Mouse (Mus musculus) small intestine, adult 2 months (tissue): ENCODE data around the gene Zfp36l2. TPM values are rescaled to one million over a fixed set of nuclear protein-coding genes. Genes with fewer than 3 reads are reported as not detected.
A peak's percentile ranks its signal among the peaks of the same experiment; 100 is the strongest.

Source experiments
- H3K27ac ChIP-seq: fragments of 200-500 bp; 2 replicates; pipeline ENCODE4 v1.5.1; 2012; ENCODE audit warnings: low read depth, low read length, control low read depth, inconsistent platforms; ENCODE audit not compliant: insufficient read depth
- H3K27me3 ChIP-seq: fragments of 200-500 bp; 2 replicates; pipeline ENCODE4 v1.6.1; 2012; ENCODE audit warnings: mild to moderate bottlenecking, moderate library complexity, low read length, inconsistent platforms; ENCODE audit not compliant: control insufficient read depth, insufficient read depth
- H3K36me3 ChIP-seq: fragments of 200-500 bp; 2 replicates; pipeline ENCODE4 v1.6.1; 2012; ENCODE audit warnings: mild to moderate bottlenecking, low read length, control low read depth, inconsistent platforms; ENCODE audit not compliant: control insufficient read depth, insufficient read depth
- H3K4me1 ChIP-seq: fragments of 200-500 bp; 2 replicates; pipeline ENCODE4 v1.6.1; 2012; ENCODE audit warnings: low read length, inconsistent platforms, mixed read lengths; ENCODE audit not compliant: control insufficient read depth, insufficient read depth, insufficient read length
- H3K4me3 ChIP-seq: fragments of 200-500 bp; 2 replicates; pipeline ENCODE4 v1.5.1; 2012; ENCODE audit warnings: low read depth, mild to moderate bottlenecking, control low read depth, inconsistent platforms, low read length, moderate library complexity
- CTCF ChIP-seq: fragments of 200-500 bp; IDR thresholded peaks from 2 replicates; pipeline ENCODE4 v1.5.1; 2012; ENCODE audit warnings: low read depth, mild to moderate bottlenecking, control low read depth, inconsistent platforms, low read length, moderate library complexity, mixed read lengths; ENCODE audit not compliant: insufficient replicate concordance, insufficient read length; ENCODE audit errors: extremely low read depth
- POLR2A ChIP-seq: fragments of 200-500 bp; IDR thresholded peaks from 2 replicates; pipeline ENCODE4 v1.6.1; 2012; ENCODE audit warnings: low read depth, mild to moderate bottlenecking, control low read depth, inconsistent platforms, low read length, moderate library complexity
- WGBS: fragments of 180-500 bp; shearing (Covaris S2); methylation state at CpG from one replicate; pipeline ENCODE4 v1.1.7; 2018; 5-methylcytosine and 5-hydroxymethylcytosine counted together
- polyA plus RNA-seq: library from polyadenylated mRNA; depleted of rRNA; stranded (reverse); fragments of >200 nt; gene quantifications from 2 replicates; pipeline ENCODE4 v1.2.3, GENCODE M21; 2012

Zfp36l2 gene
- polyA plus RNA-seq, 1 experiment, result 220 TPM

DNA sequence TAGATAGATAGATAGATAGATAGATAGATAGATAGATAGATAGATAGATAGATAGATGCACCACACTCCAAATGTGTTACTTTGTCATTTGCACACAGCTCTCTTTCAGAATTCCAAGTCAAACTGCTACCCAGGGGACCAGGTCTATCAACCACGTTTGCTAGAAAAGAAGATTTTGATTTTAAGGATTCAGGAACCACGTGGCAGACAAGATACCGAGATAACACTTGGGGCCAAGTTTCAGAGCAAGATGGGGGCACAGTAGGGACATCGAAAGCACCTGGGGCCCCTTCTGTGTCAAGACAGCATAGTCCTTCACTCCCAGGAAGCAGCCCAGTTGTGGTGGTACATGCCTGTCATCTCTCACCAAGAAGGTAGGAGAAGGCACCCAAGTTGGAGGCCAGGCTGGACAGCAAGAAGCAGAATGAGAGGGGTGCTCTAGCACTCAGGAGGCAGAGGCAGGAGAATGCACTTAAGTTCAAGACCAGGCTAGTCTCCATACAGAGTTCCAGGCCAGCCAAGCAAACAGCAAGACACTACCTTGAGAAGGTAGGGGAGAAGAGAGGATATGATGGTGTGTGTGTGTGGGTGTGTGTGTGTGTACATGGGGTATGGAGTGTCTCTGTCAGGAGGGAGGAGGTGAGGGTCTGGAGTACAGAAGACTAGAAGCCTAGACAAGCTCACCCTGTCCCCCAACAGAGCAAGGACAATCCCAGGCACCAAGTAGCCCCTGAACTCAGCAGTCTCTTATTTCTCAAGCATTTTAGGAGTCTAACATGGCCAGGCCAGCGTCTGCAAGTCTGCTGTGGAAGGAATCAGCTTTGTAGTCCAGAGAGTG, 42.8 kb downstream of the Zfp36l2 start:
- Histone ChIP-seq H3K4me1 (peaks cover 65% of the 10 kb centered on the region), H3K4me3 (no peak overlapping the region)
- TF ChIP-seq CTCF (no peak), POLR2A (no peak)

DNA sequence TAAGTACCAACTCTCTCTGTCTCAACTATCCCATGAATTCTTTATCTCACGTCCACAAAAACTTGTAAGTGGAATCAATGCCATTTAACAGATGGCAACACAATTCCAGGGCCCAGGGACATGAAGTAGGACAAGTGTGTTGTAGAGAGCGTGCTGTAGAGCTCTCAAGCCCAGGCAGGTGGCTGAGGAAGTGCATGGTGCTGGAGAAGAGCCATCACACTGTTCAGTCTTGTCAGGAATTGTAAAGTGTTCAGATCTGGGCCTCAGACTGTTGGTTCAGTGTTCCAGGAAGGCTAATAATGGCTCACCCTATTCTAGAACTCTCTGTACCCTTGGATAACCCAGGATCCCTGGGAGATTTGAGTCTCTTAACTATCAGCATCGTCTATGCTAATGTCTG, 43.6 kb downstream of the Zfp36l2 start:
- H3K36me3 ChIP-seq, result no peaks in the 10 kb centered on the region
- H3K27ac ChIP-seq, result no peak overlapping the region
- 88% methylated on average over 3 of the region's 3 CpGs for WGBS
- peaks cover 69% of the 10 kb centered on the region for H3K4me1 ChIP-seq
- H3K27me3 ChIP-seq, result no peaks in the 10 kb centered on the region
- H3K4me3 ChIP-seq, result no peak overlapping the region
- no peak for TF ChIP-seq CTCF
- TF ChIP-seq POLR2A, result no peak

More for the DNA sequence above, 42.8 kb downstream of the Zfp36l2 start:
- Histone ChIP-seq H3K27me3 (no peaks in the 10 kb centered on the region), H3K27ac (peak overlapping the region; percentile 17), H3K36me3 (no peaks in the 10 kb centered on the region)
- 78% methylated on average over 5 of the region's 5 CpGs for WGBS

DNA sequence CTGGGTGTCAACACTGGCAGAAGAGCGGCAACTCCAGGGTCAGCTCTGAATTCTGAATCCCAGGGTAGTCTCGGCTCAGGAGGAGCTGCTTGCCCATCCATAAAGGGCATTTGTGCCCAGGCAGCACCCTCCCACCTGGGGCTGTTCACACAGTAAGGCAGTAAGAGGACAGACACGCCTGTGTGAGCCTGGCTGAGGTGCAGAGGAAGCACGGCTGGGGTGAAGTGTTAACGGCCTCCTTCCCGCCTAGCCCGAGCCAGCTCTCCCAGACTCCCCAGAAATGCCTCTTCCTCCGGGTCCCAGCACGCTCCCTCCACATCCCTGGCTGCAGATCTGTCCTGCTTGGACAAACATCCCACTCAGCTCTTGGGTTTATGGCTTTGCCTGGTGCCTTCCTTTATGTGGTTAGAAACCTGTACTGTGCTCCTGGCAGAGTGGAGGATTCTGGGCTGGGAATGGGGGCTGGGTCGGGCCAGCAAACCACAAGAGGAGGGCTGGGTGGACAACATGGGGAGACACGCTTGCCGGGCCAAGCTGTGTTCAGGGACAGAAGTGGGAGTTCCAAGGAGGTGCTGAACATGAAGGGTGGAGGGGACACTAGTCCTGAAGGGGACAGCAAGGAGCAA, 44.4 kb downstream of the Zfp36l2 start:
- Histone ChIP-seq H3K4me3 (no peak overlapping the region), H3K36me3 (no peaks in the 10 kb centered on the region), H3K4me1 (peaks cover 71% of the 10 kb centered on the region), H3K27me3 (no peaks in the 10 kb centered on the region), H3K27ac (no peak overlapping the region)
- 18% methylated on average over 12 of the region's 12 CpGs for WGBS
- TF ChIP-seq CTCF (no peak), POLR2A (no peak)

DNA sequence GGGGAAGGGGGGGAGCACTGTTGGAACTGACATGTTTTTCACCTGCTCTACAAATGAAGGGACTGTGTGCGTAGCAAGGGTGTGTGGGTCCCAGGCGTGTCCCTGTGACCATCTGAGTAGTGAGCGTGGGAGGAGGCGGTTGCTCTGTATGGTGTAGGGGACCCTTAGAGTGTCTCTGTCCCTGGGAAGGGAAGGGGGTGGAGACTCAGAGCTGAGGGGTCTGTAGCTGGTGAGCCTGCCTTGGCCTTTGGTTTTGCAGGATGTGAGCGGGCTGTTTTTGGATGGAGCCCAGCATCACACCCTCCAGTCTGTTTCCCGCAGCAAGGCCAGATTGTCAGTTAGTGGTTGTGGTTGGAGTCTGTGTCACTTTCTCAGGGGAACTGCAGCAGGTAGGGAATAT, 46.1 kb downstream of the Zfp36l2 start:
- WGBS, result 64% methylated on average over 6 of the region's 6 CpGs

DNA sequence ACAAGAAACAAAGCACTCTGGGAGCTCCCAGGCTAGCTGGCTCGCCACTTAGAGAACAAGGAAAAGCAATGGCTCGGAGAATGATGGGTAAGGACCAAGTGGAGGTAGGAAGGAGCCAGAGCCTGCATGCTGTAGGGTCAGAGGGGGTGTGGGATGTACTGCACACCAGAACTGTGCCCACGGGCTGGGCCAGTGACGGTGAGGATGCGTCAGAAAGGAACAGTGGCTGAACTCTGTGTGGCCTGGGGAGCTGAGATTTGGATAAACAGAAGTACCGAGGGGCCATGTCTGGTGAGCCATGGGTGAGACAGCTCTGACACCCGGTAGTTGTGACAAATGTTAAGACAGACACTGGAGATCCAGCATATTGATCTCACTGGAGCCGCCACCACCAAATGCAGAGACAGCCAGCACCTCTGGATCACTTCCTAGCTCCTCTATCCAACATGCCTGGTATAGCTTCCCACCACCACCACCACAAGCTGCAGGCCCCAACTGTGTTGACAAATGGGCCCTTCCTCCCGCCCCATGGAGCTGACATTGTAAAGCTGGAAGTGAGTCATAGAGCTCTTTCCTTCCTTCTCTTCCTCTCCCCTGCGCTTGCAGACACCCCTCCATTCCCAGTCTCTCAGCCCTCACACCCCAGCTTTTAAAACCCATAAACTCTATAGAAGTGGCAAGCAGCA, 46.8 kb downstream of the Zfp36l2 start:
- TF ChIP-seq CTCF, result no peak
- no peak for TF ChIP-seq POLR2A
- H3K4me3 ChIP-seq, result no peak overlapping the region
- H3K36me3 ChIP-seq, result no peaks in the 10 kb centered on the region
- WGBS, result 56% methylated on average over 10 of the region's 10 CpGs
- H3K27me3 ChIP-seq, result no peaks in the 10 kb centered on the region
- peaks cover 74% of the 10 kb centered on the region for H3K4me1 ChIP-seq
- peak overlapping the region; percentile 53 for H3K27ac ChIP-seq

More for the DNA sequence above, 46.1 kb downstream of the Zfp36l2 start:
- Histone ChIP-seq H3K4me3 (no peak overlapping the region), H3K36me3 (no peaks in the 10 kb centered on the region), H3K4me1 (peaks cover 76% of the 10 kb centered on the region), H3K27ac (no peak overlapping the region), H3K27me3 (no peaks in the 10 kb centered on the region)
- TF ChIP-seq POLR2A, result no peak
- TF ChIP-seq CTCF, result no peak

DNA sequence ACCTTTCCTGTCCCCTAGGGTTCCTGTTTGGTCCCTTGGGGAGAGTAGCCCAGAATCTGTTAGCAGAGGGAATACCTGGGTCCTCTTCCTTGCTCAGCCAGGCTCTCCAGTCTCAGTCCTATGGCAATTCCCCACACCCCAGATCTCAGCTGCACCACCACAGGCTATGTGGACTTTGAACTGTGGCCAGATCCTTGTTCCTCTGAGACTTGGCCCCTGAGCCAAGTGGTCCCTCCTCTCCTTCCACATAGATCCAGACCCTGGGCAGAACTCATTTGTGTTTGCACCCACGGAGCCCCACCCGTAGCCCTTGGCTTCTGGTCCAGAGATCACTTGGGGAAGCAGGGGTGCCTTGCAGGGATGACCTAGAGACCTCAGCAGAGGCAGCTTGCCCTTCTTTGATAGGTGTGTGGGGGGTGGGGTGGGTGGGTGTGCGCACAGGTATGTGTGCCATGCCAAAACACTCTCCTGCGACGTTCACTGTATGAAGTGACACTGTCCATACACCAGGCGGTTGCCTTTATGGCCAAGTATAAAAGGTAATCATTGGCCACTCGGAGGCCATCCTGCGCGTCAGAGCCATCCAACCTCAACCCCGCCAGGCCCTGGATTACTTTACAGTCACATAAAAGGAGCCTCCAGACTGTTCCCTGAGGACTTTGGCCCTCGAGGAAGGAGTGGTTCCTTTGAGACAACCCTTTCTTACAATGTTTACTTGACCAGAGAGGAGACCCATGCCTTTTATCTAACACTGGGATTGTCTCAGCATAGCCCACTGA, 50.2 kb downstream of the Zfp36l2 start:
- TF ChIP-seq POLR2A, result no peak
- TF ChIP-seq CTCF, result no peak; the same call in 1 of the 2 replicates
- Histone ChIP-seq H3K27me3 (no peaks in the 10 kb centered on the region), H3K36me3 (no peaks in the 10 kb centered on the region), H3K4me1 (peaks cover 74% of the 10 kb centered on the region), H3K4me3 (peak overlapping the region; percentile 11), H3K27ac (peak overlapping the region; percentile 99)
- WGBS, result 30% methylated on average over 11 of the region's 11 CpGs
